Mouse (Mus musculus): ENCODE measurements at regions not wholly inside any gene's neighbourhood (a gene's known extent, or its start where the extent isn't known, plus 50 kb on each side); places are given as distances from the start of the nearest gene placed in this dataset.

DNA sequence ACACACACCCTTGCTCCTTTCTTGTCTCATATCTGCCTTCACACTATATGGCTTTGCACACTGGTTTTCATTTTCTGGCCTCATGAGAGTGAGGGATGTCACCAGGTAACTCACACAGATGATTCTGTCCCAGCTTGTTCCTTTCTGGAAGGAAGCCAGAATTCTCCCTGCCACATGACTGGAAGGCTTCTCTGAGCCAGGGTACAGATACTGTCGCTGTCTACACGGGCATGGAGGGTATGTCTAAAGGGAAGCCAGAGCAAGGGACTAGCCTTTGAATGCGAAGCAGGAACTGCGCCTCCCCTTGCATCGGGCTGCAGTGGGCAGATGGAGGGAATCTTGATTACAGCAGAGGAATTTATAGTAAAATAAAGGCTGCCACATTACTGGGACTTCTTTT, 89.6 kb upstream of the Camk1g start:
- no peak for TF ChIP-seq POLR2A (IDR thresholded peaks at IDR 0.05; ENCODE audit: borderline replicate concordance, control insufficient read depth, low read depth, low read length)
- TF ChIP-seq CTCF (IDR thresholded peaks at IDR 0.05; ENCODE audit: control insufficient read depth, insufficient read depth, low read length), result no peak
